Mouse (Mus musculus) common myeloid progenitor, adult 5-6 weeks (primary cell): ENCODE results near the gene Spesp1. TPM values are rescaled to one million over a fixed set of nuclear protein-coding genes. Genes with fewer than 3 reads are reported as not detected.

Experiments
- ATAC-seq: replicated peaks from 2 replicates; pipeline ENCODE4 v1.8.0; 2016; ENCODE audit warnings: low read depth, mild to moderate bottlenecking, moderate TSS enrichment, inconsistent platforms; ENCODE audit not compliant: poor library complexity, severe bottlenecking
- total RNA-seq: library from RNA; stranded (forward); fragments of 200-1000, 187-1606 nt; gene quantifications from 2 replicates; pipeline ENCODE4 v1.2.3, GENCODE M21; 2017

Spesp1 gene
- total RNA-seq, 1 experiment from 2014 or later: not detected

GRCm38 (mm10) chr9:62250296-62250695 is 31.7 kb downstream of the Spesp1 start:
- ATAC-seq: no peak

- no peak for ATAC-seq
Measured at GRCm38 (mm10) chr9:62246380-62246942, 35.5 kb downstream of the Spesp1 start.

- no peak; the same call in 1 of the 2 replicates for ATAC-seq
Measured at GRCm38 (mm10) chr9:62245612-62246379, 36.2 kb downstream of the Spesp1 start.

DNA sequence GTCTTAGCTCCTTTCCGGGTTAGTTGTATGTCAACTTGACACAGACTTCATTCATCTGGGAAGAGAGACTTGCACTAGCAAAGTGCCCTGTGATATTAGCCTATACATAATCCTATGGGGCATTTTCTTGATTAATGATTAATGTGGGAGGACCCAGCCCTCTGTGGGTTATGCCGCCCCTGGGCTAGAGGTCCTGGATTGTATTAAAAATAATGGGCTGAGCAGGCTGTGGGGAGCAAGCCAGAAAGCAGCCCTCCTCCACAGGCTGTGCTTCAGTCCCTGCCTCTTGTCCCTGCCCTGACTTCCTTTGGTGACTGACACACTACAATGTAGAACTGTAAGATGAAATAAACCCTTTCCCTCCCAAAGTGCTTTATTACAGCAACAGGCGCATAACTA is 37.4 kb downstream of the Spesp1 start:
- no peak for ATAC-seq

- peak; percentile 84 for ATAC-seq
Measured at GRCm38 (mm10) chr9:62243991-62244611, 37.9 kb downstream of the Spesp1 start.

- ATAC-seq: no peak
Measured at GRCm38 (mm10) chr9:62240036-62240435, 42.0 kb downstream of the Spesp1 start.

- ATAC-seq: no peak
Measured at GRCm38 (mm10) chr9:62237381-62237980, 44.5 kb downstream of the Spesp1 start.

DNA sequence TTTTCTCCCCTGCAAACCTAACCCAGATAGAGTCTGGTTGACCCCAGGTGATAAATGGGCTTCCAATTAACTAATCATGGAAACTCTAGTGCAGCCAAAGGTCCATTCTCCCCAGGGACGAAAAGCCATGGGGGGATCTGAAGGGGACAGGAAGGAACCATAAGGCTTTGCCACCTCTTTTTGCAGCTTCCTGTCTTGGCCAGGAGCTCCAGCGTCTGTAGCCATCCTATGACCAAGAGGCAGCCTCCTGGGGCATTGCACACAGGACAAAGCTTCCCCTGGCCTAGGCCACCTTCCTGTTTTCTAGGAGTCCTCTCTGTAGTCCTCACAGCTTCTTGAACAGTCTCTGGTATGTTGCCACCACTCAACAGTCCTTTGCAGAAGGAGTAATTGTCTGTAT is 46.5 kb downstream of the Spesp1 start:
- no peak for ATAC-seq

- no peak for ATAC-seq
Measured at GRCm38 (mm10) chr9:62232649-62233048, 49.4 kb downstream of the Spesp1 start.

GRCm38 (mm10) chr9:62231046-62231445 is 51.0 kb downstream of the Spesp1 start:
- peak; percentile 79 for ATAC-seq

DNA sequence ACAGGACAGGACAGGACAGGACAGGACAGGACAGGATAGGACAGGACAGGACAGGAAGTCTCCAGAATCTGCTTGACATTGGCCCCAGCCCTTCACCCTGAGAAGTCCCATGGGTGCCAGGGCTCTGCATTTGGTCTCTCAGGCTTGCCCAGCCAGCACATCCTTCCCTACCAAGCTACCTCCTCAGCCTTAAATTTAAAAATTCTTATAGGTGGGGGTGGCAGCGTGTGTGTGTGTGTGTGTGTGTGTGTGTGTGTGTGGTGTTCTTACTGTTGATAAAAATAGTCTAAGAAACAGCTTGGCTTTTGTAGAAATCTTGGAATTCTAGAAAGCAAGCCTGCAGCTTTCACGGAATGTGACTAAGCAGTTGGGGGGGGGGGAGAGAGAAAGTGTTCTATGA is 52.0 kb downstream of the Spesp1 start:
- ATAC-seq: no peak

GRCm38 (mm10) chr9:62222481-62222880 is 59.5 kb downstream of the Spesp1 start:
- no peak for ATAC-seq

- no peak for ATAC-seq
Measured at GRCm38 (mm10) chr9:62222029-62222428, 60.0 kb downstream of the Spesp1 start.

Other genes with a start within 250 kb of the Spesp1 start
- gene Glce, start 159.6 kb downstream of the Spesp1 start, total RNA-seq: 11.6 and 12.6 TPM in 2 replicates
- 731 and 775 TPM in 2 replicates for gene Anp32a, start 59.1 kb upstream of the Spesp1 start, total RNA-seq